Mouse (Mus musculus) MEL (cell line): ENCODE results near the gene Col5a3. TPM values are rescaled to one million over a fixed set of nuclear protein-coding genes. Genes with fewer than 3 reads are reported as not detected.

Experiments used
- DNase-seq: peaks from one replicate; pipeline ENCODE4 v3.0.0; 2011; ENCODE audit warnings: low read depth, low spot score
- H3K27ac ChIP-seq: 2 replicates; pipeline ENCODE4 v1.5.1; 2012; ENCODE audit warnings: low read depth, mild to moderate bottlenecking, control low read depth, low read length, moderate library complexity; ENCODE audit not compliant: control insufficient read depth
- H3K27me3 ChIP-seq, 2 experiments: fragments of 150-350 bp in 1 of 2; sonication (generic) in 1 of 2; 2 replicates each; pipeline ENCODE4 v1.6.1; 2012; ENCODE audit warnings: low read length in 2 of 2, mild to moderate bottlenecking in 2 of 2, improper control_type of control experiment in 1 of 2, moderate library complexity in 1 of 2; ENCODE audit not compliant: insufficient read depth in 2 of 2, control insufficient read depth in 1 of 2
- H3K36me3 ChIP-seq, 2 experiments: 2 replicates each; pipeline ENCODE4 v1.6.1; 2012 to 2014; ENCODE audit warnings: low read length in 2 of 2, improper control_type of control experiment in 1 of 2, inconsistent platforms in 1 of 2, mild to moderate bottlenecking in 1 of 2; ENCODE audit not compliant: insufficient read depth in 2 of 2, control insufficient read depth in 1 of 2
- H3K4me1 ChIP-seq, 2 experiments: fragments of 150-350 bp in 1 of 2; sonication (generic) in 1 of 2; 2 replicates each; pipeline ENCODE4 v1.6.1; 2012; ENCODE audit warnings: low read length in 2 of 2, improper control_type of control experiment in 1 of 2, mild to moderate bottlenecking in 1 of 2; ENCODE audit not compliant: insufficient read depth in 2 of 2, control insufficient read depth in 1 of 2
- H3K4me3 ChIP-seq, 2 experiments: fragments of 150-350 bp in 1 of 2; sonication (generic) in 1 of 2; 2 replicates each; pipeline ENCODE4 v1.5.1; 2012; ENCODE audit warnings: low read depth in 2 of 2, low read length in 2 of 2, mild to moderate bottlenecking in 2 of 2, moderate library complexity in 2 of 2, control low read depth in 1 of 2, improper control_type of control experiment in 1 of 2; ENCODE audit not compliant: control insufficient read depth in 1 of 2, insufficient read depth in 1 of 2
- H3K79me2 ChIP-seq: 2 replicates; pipeline ENCODE4 v1.6.1; 2012; ENCODE audit warnings: mild to moderate bottlenecking, low read length, moderate library complexity; ENCODE audit not compliant: control insufficient read depth, poor library complexity, insufficient read depth
- H3K9ac ChIP-seq: 2 replicates; pipeline ENCODE4 v1.6.1; 2012; ENCODE audit warnings: low read depth, mild to moderate bottlenecking, control low read depth, low read length, moderate library complexity; ENCODE audit not compliant: control insufficient read depth, poor library complexity, severe bottlenecking
- H3K9me3 ChIP-seq: fragments of 150-350 bp; sonication (generic); replicated peaks from 2 replicates; pipeline ENCODE4 v1.6.1; 2012; ENCODE audit warnings: mild to moderate bottlenecking, low read length, improper control_type of control experiment, moderate library complexity; ENCODE audit not compliant: insufficient read depth
- BHLHE40 ChIP-seq: IDR thresholded peaks from 2 replicates; pipeline ENCODE4 v1.6.1; 2012; ENCODE audit warnings: low read depth, mild to moderate bottlenecking, inconsistent platforms, low read length, improper control_type of control experiment, borderline replicate concordance
- CHD2 ChIP-seq: IDR thresholded peaks from 2 replicates; pipeline ENCODE4 v1.6.1; 2011; ENCODE audit warnings: low read length, improper control_type of control experiment
- CTCF ChIP-seq, 3 experiments: IDR thresholded peaks in 2 of 3; conservative IDR thresholded peaks in 1 of 3; 2 replicates each; pipeline ENCODE4 v1.5.1; 2011 to 2012; ENCODE audit warnings: low read length in 3 of 3, low read depth in 2 of 3, mild to moderate bottlenecking in 2 of 3, improper control_type of control experiment in 1 of 3, inconsistent platforms in 1 of 3, mixed read lengths in 1 of 3, moderate library complexity in 1 of 3; ENCODE audit not compliant: control insufficient read depth in 1 of 3, insufficient read depth in 1 of 3, poor library complexity in 1 of 3, severe bottlenecking in 1 of 3
- E2F4 ChIP-seq: IDR thresholded peaks from 2 replicates; pipeline ENCODE4 v1.6.1; 2011; ENCODE audit warnings: low read depth, low read length, improper control_type of control experiment, borderline replicate concordance
- ELF1 ChIP-seq: IDR thresholded peaks from 2 replicates; pipeline ENCODE4 v1.6.1; 2014; ENCODE audit warnings: low read depth, mild to moderate bottlenecking, inconsistent platforms, low read length, improper control_type of control experiment, moderate library complexity
- EP300 ChIP-seq, 2 experiments: IDR thresholded peaks; 2 replicates each; pipeline ENCODE4 v1.6.1; 2011; ENCODE audit warnings: improper control_type of control experiment in 2 of 2, low read length in 2 of 2, low read depth in 1 of 2, mild to moderate bottlenecking in 1 of 2
- ETS1 ChIP-seq: IDR thresholded peaks from 2 replicates; pipeline ENCODE4 v1.6.1; 2012; ENCODE audit warnings: low read depth, mild to moderate bottlenecking, inconsistent platforms, low read length, improper control_type of control experiment, moderate library complexity
- GABPA ChIP-seq: IDR thresholded peaks from 2 replicates; pipeline ENCODE4 v1.6.1; 2012; ENCODE audit warnings: low read depth, mild to moderate bottlenecking, inconsistent platforms, low read length, improper control_type of control experiment, moderate library complexity
- GATA1 ChIP-seq: IDR thresholded peaks from 2 replicates; pipeline ENCODE4 v1.6.1; 2011; ENCODE audit warnings: low read depth, low read length, improper control_type of control experiment
- HCFC1 ChIP-seq: IDR thresholded peaks from 2 replicates; pipeline ENCODE4 v1.6.1; 2012; ENCODE audit warnings: low read depth, mild to moderate bottlenecking, inconsistent platforms, low read length, improper control_type of control experiment, moderate library complexity
- JUND ChIP-seq: IDR thresholded peaks from 2 replicates; pipeline ENCODE4 v1.6.1; 2011; ENCODE audit warnings: low read depth, mild to moderate bottlenecking, improper control_type of control experiment, low read length
- KAT2A ChIP-seq: conservative IDR thresholded peaks from 2 replicates; pipeline ENCODE4 v1.6.1; 2012; ENCODE audit warnings: low read depth, low read length, improper control_type of control experiment, inconsistent platforms
- MAFK ChIP-seq: IDR thresholded peaks from 2 replicates; pipeline ENCODE4 v1.6.1; 2011; ENCODE audit warnings: low read depth, mild to moderate bottlenecking, low read length, improper control_type of control experiment, borderline replicate concordance
- MAX ChIP-seq: IDR thresholded peaks from 2 replicates; pipeline ENCODE4 v1.6.1; 2011; ENCODE audit warnings: low read length, improper control_type of control experiment
- MAZ ChIP-seq: IDR thresholded peaks from 2 replicates; pipeline ENCODE4 v1.6.1; 2012; ENCODE audit warnings: low read depth, mild to moderate bottlenecking, inconsistent platforms, low read length, improper control_type of control experiment
- MEF2A ChIP-seq: IDR thresholded peaks from 2 replicates; pipeline ENCODE4 v1.6.1; 2014; ENCODE audit warnings: low read depth, mild to moderate bottlenecking, inconsistent platforms, low read length, improper control_type of control experiment; ENCODE audit not compliant: poor library complexity, insufficient replicate concordance, severe bottlenecking; ENCODE audit errors: extremely low read depth
- MXI1 ChIP-seq: IDR thresholded peaks from 2 replicates; pipeline ENCODE4 v1.6.1; 2011; ENCODE audit warnings: mild to moderate bottlenecking, low read depth, low read length, improper control_type of control experiment
- MYB ChIP-seq: IDR thresholded peaks from 2 replicates; pipeline ENCODE4 v1.6.1; 2011; ENCODE audit warnings: mild to moderate bottlenecking, low read depth, low read length, improper control_type of control experiment
- MYC ChIP-seq: IDR thresholded peaks from 2 replicates; pipeline ENCODE4 v1.6.1; 2011; ENCODE audit warnings: low read depth, mild to moderate bottlenecking, low read length, improper control_type of control experiment, moderate library complexity
- NELFE ChIP-seq: IDR thresholded peaks from 2 replicates; pipeline ENCODE4 v1.6.1; 2011; ENCODE audit warnings: low read depth, low read length, improper control_type of control experiment
- NRF1 ChIP-seq: IDR thresholded peaks from 2 replicates; pipeline ENCODE4 v1.6.1; 2014; ENCODE audit warnings: low read depth, mild to moderate bottlenecking, inconsistent platforms, low read length, improper control_type of control experiment, moderate library complexity; ENCODE audit not compliant: poor library complexity, insufficient read depth, severe bottlenecking
- POLR2A ChIP-seq, 2 experiments: IDR thresholded peaks; 2 replicates each; pipeline ENCODE4 v1.6.1; 2011 to 2012; ENCODE audit warnings: low read length in 2 of 2, mild to moderate bottlenecking in 2 of 2, control low read depth in 1 of 2, improper control_type of control experiment in 1 of 2, low read depth in 1 of 2, moderate library complexity in 1 of 2; ENCODE audit not compliant: control insufficient read depth in 1 of 2, insufficient read depth in 1 of 2, poor library complexity in 1 of 2
- POLR2AphosphoS2 ChIP-seq: IDR thresholded peaks from 2 replicates; pipeline ENCODE4 v1.6.1; 2011; ENCODE audit warnings: low read length, improper control_type of control experiment
- RCOR1 ChIP-seq: IDR thresholded peaks from 2 replicates; pipeline ENCODE4 v1.6.1; 2012; ENCODE audit warnings: low read depth, mild to moderate bottlenecking, inconsistent platforms, low read length, improper control_type of control experiment
- SIN3A ChIP-seq: IDR thresholded peaks from 2 replicates; pipeline ENCODE4 v1.6.1; 2012; ENCODE audit warnings: low read length, improper control_type of control experiment, inconsistent platforms
- SMC3 ChIP-seq: IDR thresholded peaks from 2 replicates; pipeline ENCODE4 v1.6.1; 2011; ENCODE audit warnings: low read depth, low read length, improper control_type of control experiment
- TAL1 ChIP-seq: IDR thresholded peaks from 2 replicates; pipeline ENCODE4 v1.6.1; 2012; ENCODE audit warnings: mild to moderate bottlenecking, inconsistent platforms, low read length, moderate library complexity, mixed read lengths
- TBP ChIP-seq: IDR thresholded peaks from 2 replicates; pipeline ENCODE4 v1.8.0; 2011; ENCODE audit warnings: low read depth, low read length, improper control_type of control experiment
- TCF12 ChIP-seq: IDR thresholded peaks from 2 replicates; pipeline ENCODE4 v1.6.1; 2014; ENCODE audit warnings: low read depth, mild to moderate bottlenecking, inconsistent platforms, low read length, improper control_type of control experiment, moderate library complexity
- UBTF ChIP-seq: IDR thresholded peaks from 2 replicates; pipeline ENCODE4 v1.6.1; 2012; ENCODE audit warnings: low read depth, mild to moderate bottlenecking, inconsistent platforms, low read length, improper control_type of control experiment, moderate library complexity, borderline replicate concordance; ENCODE audit not compliant: insufficient read depth
- USF1 ChIP-seq: IDR thresholded peaks from 2 replicates; pipeline ENCODE4 v1.6.1; 2014; ENCODE audit warnings: low read depth, mild to moderate bottlenecking, inconsistent platforms, low read length, improper control_type of control experiment, moderate library complexity
- USF2 ChIP-seq, 2 experiments: IDR thresholded peaks; 2 replicates each; pipeline ENCODE4 v1.6.1; 2011 to 2012; ENCODE audit warnings: improper control_type of control experiment in 2 of 2, low read length in 2 of 2, borderline replicate concordance in 1 of 2, inconsistent platforms in 1 of 2, low read depth in 1 of 2, mild to moderate bottlenecking in 1 of 2; ENCODE audit not compliant: insufficient read depth in 1 of 2
- ZC3H11A ChIP-seq: IDR thresholded peaks from 2 replicates; pipeline ENCODE4 v1.6.1; 2012; ENCODE audit warnings: low read depth, mild to moderate bottlenecking, inconsistent platforms, low read length, improper control_type of control experiment
- ZKSCAN1 ChIP-seq: IDR thresholded peaks from 2 replicates; pipeline ENCODE4 v1.6.1; 2012; ENCODE audit warnings: low read depth, mild to moderate bottlenecking, inconsistent platforms, low read length, improper control_type of control experiment, moderate library complexity
- ZMIZ1 ChIP-seq: IDR thresholded peaks from 2 replicates; pipeline ENCODE4 v1.6.1; 2012; ENCODE audit warnings: low read depth, mild to moderate bottlenecking, inconsistent platforms, low read length, improper control_type of control experiment, moderate library complexity
- ZNF384 ChIP-seq: IDR thresholded peaks from 2 replicates; pipeline ENCODE4 v1.6.1; 2012; ENCODE audit warnings: low read depth, mild to moderate bottlenecking, inconsistent platforms, low read length, improper control_type of control experiment
- polyA plus RNA-seq, 2 experiments: library from polyadenylated mRNA; stranded (reverse) in 1 of 2; unstranded in 1 of 2; fragments of >175 nt in 1 of 2; fragments of >200 nt in 1 of 2; gene quantifications; 2 replicates each; pipeline versions ENCODE4 v1.2.1 to v1.2.4; 2012; ENCODE audit warnings: low replicate concordance in 2 of 2, low read depth in 1 of 2; ENCODE audit not compliant: insufficient read length in 2 of 2, insufficient read depth in 1 of 2, missing spikeins in 1 of 2
- total RNA-seq: library from RNA; depleted of rRNA; stranded (reverse); fragments of 300-350 nt; gene quantifications from 2 replicates; pipeline ENCODE4 v1.2.3, GENCODE M21; 2012

Gene Col5a3
- total and polyA plus RNA-seq, 3 experiments = 0.08 to 0.53 TPM; not detected in 1

- Histone ChIP-seq H3K4me3 (no peak overlapping the region), H3K79me2 (no peaks in the 10 kb centered on the region), H3K27me3 (no peaks in the 10 kb centered on the region), H3K9ac (peak overlapping the region; percentile 8), H3K9me3 (no peaks in the 10 kb centered on the region), H3K27ac (peak overlapping the region; percentile 70), H3K4me1 (peaks cover 15 to 44% of the 10 kb centered on the region in 2 experiments), H3K36me3 (peaks cover 0 to 37% of the 10 kb centered on the region in 2 experiments; a peak in 2 of 4 replicates)
- peak; percentile 74 for DNase-seq
- peak; percentile 70 for TF ChIP-seq MYB
- TF ChIP-seq TAL1 = 0 out of 2 replicates have a peak, but pooled peaks have one; percentile 19
- TF ChIP-seq BHLHE40 = no peak
- no peak for TF ChIP-seq ZC3H11A
- TF ChIP-seq UBTF = no peak
- no peak for TF ChIP-seq GABPA
- no peak for TF ChIP-seq RCOR1
- no peak for TF ChIP-seq USF2 (IDR thresholded peaks at IDR 0.05; ENCODE audit: borderline replicate concordance in 1 of 2, insufficient read depth in 1 of 2, low read depth in 1 of 2, low read length in 2 of 2)
- no peak for TF ChIP-seq JUND
- TF ChIP-seq ETS1 = no peak
- no peak; the same call in 1 of the 2 replicates for TF ChIP-seq SMC3
- TF ChIP-seq NRF1 = no peak
- peak; percentile 53 to 69; a peak in 3 of 4 replicates for TF ChIP-seq EP300 (IDR thresholded peaks at IDR 0.05; ENCODE audit: low read depth in 1 of 2, low read length in 2 of 2)
- TF ChIP-seq NELFE = no peak
- no peak for TF ChIP-seq USF1
- TF ChIP-seq TCF12 = no peak
- TF ChIP-seq CHD2 = no peak
- TF ChIP-seq POLR2A (IDR thresholded peaks at IDR 0.05; ENCODE audit: control insufficient read depth in 1 of 2, insufficient read depth in 1 of 2, low read depth in 1 of 2, low read length in 2 of 2, poor library complexity in 1 of 2) = no peak
- no peak for TF ChIP-seq SIN3A
- no peak for TF ChIP-seq HCFC1
- TF ChIP-seq MXI1 = no peak
- TF ChIP-seq POLR2AphosphoS2 = no peak
- no peak for TF ChIP-seq ELF1
- peak; percentile 34 to 54 (median 48) for TF ChIP-seq CTCF (IDR thresholded peaks at IDR 0.05 in 2 of 3, conservative IDR thresholded peaks at IDR 0.05 in 1 of 3; ENCODE audit: control insufficient read depth in 1 of 3, insufficient read depth in 1 of 3, low read depth in 2 of 3, low read length in 3 of 3, poor library complexity in 1 of 3, severe bottlenecking in 1 of 3)
- no peak for TF ChIP-seq E2F4
- no peak for TF ChIP-seq ZMIZ1
- no peak for TF ChIP-seq ZKSCAN1
- TF ChIP-seq GATA1 = no peak; the same call in 1 of the 2 replicates
- no peak for TF ChIP-seq MAFK
- TF ChIP-seq MEF2A = no peak
- TF ChIP-seq KAT2A = no peak
- TF ChIP-seq ZNF384 = no peak
- peak; percentile 25 for TF ChIP-seq MAZ
- no peak for TF ChIP-seq MYC
- TF ChIP-seq TBP = no peak
- no peak for TF ChIP-seq MAX
These were observed 58.7 kb downstream of the Col5a3 start for GRCm38 (mm10) chr9:20756081-20756700.
